Mouse (Mus musculus) heart, adult 2 months (tissue): ENCODE results near the gene Pgm5.

Experiments
- CTCF ChIP-seq: fragments of 200-600 bp; IDR thresholded peaks from 2 replicates; pipeline ENCODE4 v1.8.1; 2022; ENCODE audit warnings: antibody characterized with exemption, mild to moderate bottlenecking, moderate library complexity
- POLR2A ChIP-seq: fragments of 200-500 bp; IDR thresholded peaks from 2 replicates; pipeline ENCODE4 v1.6.1; 2011; ENCODE audit warnings: mild to moderate bottlenecking, low read depth, low read length, control low read depth; ENCODE audit not compliant: insufficient read depth

GRCm38 (mm10) chr19:24689531-24689930 is 172.1 kb downstream of the Pgm5 start:
- no peak for TF ChIP-seq CTCF
- TF ChIP-seq POLR2A, result no peak
